Mouse (Mus musculus) adrenal gland, adult 18-20 months (tissue): ENCODE data around the gene Cfap161. TPM values are rescaled to one million over a fixed set of nuclear protein-coding genes. Genes with fewer than 3 reads are reported as not detected.

ENCODE experiments used
- DNase-seq, 2 experiments: peaks; one replicate each; pipeline ENCODE4 v3.0.0; 2021 to 2022; ENCODE audit warnings: low spot score in 2 of 2
- long read RNA-seq, 2 experiments: library from polyadenylated mRNA; stranded (forward); transcript quantifications; one replicate each; pipeline ENCODE4 v2.0.0; 2021
- total RNA-seq, 2 experiments: library from RNA; stranded (reverse); gene quantifications; 1 replicate in 1 of 2; 2 replicates in 1 of 2; pipeline ENCODE4 v1.2.3; 2021

The Cfap161 gene
- under 1 TPM; 0.63 to 0.74 TPM for total RNA-seq
- long read RNA-seq, experiment 1, partial matches to known transcripts: 0 of 1 reads
- long read RNA-seq, experiment 1, other reads (novel, unspliced or antisense): 0 of 1 reads
- long read RNA-seq, experiment 2: 0 reads

GRCm38 (mm10) chr7:83794705-83795104 is at the start of gene Cfap161:
Gene Cfap161 (minus strand): TSS chr7:83794880.
- no peak for DNase-seq

GRCm38 (mm10) chr7:83842486-83843259 is 48.0 kb upstream of the Cfap161 start:
- DNase-seq: no peak

GRCm38 (mm10) chr7:83840076-83840475 is 45.4 kb upstream of the Cfap161 start:
- DNase-seq: no peak

GRCm38 (mm10) chr7:83838525-83839224 is 44.0 kb upstream of the Cfap161 start:
- no peak for DNase-seq

- no peak for DNase-seq
These were observed 34.7 kb upstream of the Cfap161 start for GRCm38 (mm10) chr7:83829355-83829754.

- DNase-seq: no peak
These were observed 32.9 kb upstream of the Cfap161 start for GRCm38 (mm10) chr7:83827402-83828076.

GRCm38 (mm10) chr7:83826808-83827207 is 32.1 kb upstream of the Cfap161 start:
- no peak for DNase-seq

GRCm38 (mm10) chr7:83821951-83822350 is 27.3 kb upstream of the Cfap161 start:
- DNase-seq: no peak

GRCm38 (mm10) chr7:83816886-83817285 is 22.2 kb upstream of the Cfap161 start:
- no peak for DNase-seq

GRCm38 (mm10) chr7:83815646-83816045 is 21.0 kb upstream of the Cfap161 start:
- no peak for DNase-seq

- peak; percentile 29 to 41 for DNase-seq
These were observed 19.3 kb upstream of the Cfap161 start for GRCm38 (mm10) chr7:83813993-83814392.

GRCm38 (mm10) chr7:83813465-83813864 is 18.8 kb upstream of the Cfap161 start:
- no peak for DNase-seq

GRCm38 (mm10) chr7:83813016-83813415 is 18.3 kb upstream of the Cfap161 start:
- DNase-seq: no peak

- no peak for DNase-seq
These were observed 17.9 kb upstream of the Cfap161 start for GRCm38 (mm10) chr7:83812581-83812980.

GRCm38 (mm10) chr7:83811916-83812315 is 17.2 kb upstream of the Cfap161 start:
- no peak for DNase-seq

- no peak for DNase-seq
These were observed 16.8 kb upstream of the Cfap161 start for GRCm38 (mm10) chr7:83811461-83811860.

GRCm38 (mm10) chr7:83810141-83811100 is 15.7 kb upstream of the Cfap161 start:
- DNase-seq: no peak

- DNase-seq: no peak
These were observed 15.0 kb upstream of the Cfap161 start for GRCm38 (mm10) chr7:83809715-83810114.

GRCm38 (mm10) chr7:83809060-83809459 is 14.4 kb upstream of the Cfap161 start:
- no peak for DNase-seq

- no peak for DNase-seq
These were observed 12.3 kb upstream of the Cfap161 start for GRCm38 (mm10) chr7:83806934-83807333.
